8 mouse cellular contexts compared by ENCODE assay signal in the genomic region with DNA sequence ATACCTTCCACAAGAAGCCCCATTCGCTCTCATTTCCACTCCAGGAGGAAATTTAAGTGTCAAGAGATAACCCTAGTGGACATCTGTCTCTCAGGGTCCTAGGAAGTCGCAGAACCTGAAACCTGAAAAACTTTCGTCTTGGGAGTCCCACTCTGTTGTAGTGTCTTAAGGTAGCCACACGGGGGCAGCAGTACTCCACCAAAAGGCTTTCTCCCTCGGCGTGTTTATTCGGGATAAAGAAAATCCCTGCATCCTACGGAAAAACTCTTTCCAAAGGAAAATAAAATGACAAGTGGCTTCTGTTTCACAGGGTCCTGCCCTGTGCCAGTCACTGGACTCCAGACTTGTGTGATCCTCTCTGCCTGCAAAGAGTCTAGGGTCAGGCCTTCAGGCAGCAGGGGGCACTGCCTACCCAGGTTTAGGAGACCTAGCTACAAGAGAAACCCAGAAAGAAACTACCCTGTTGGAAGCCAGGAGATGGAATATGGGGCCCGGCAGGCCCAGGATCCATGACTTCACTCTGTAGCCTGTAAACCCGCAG. TPM values are rescaled to one million over a fixed set of nuclear protein-coding genes. Genes with fewer than 3 reads are reported as not detected.
DNase-seq lines count a peak whose midpoint lies in the region; ATAC-seq lines count a peak whose summit lies in the region.

No protein-coding gene starts in this region.

- peak overlapping the region; percentile 51 for H3K9ac ChIP-seq in hindbrain, embryonic 11.5 days (ENCODE audit: low read depth, low read length)

- peak overlapping the region; percentile 26 for H3K4me3 ChIP-seq in hindbrain, embryonic 11.5 days (ENCODE audit: low read depth, low read length)

- peak overlapping the region; percentile 42 for H3K4me2 ChIP-seq in hindbrain, embryonic 11.5 days (replicated peaks; ENCODE audit: low read depth, low read length)

- no peaks in the 10 kb centered on the region for H3K27me3 ChIP-seq in hindbrain, embryonic 11.5 days (ENCODE audit: control insufficient read depth, insufficient read depth, low read length)

- H3K36me3 ChIP-seq in hindbrain, embryonic 11.5 days (ENCODE audit: control insufficient read depth, insufficient read depth, low read length) = no peaks in the 10 kb centered on the region

- peak; percentile 49 for DNase-seq in MEL-GATA-1-ER (ENCODE audit: extremely low read depth, low read depth)
- DNase-seq in cerebellum, adult 9-10 months = peak; percentile 76
- peak; percentile 78 for DNase-seq in forelimb bud, embryonic 11.5 days (ENCODE audit: low read depth, low spot score)
- peak; percentile 86 for DNase-seq in hindbrain, embryonic 11.5 days (ENCODE audit: low spot score)
- peak; percentile 80 to 81 for DNase-seq in layer of hippocampus, postnatal 10 days (ENCODE audit: low spot score in 2 of 2)
- peak; percentile 81 for DNase-seq in lung, postnatal 10 days
- peak; percentile 90 for DNase-seq in retina, embryonic 14.5 days (ENCODE audit: low spot score)
- peak; percentile 88 to 91 for DNase-seq in thymus, postnatal 36 days

- peak; percentile 69 for ATAC-seq in hindbrain, embryonic 11.5 days (ENCODE audit: low FRiP score)

- H3K27ac ChIP-seq in hindbrain, embryonic 11.5 days (ENCODE audit: low read depth, low read length) = 0 out of 2 replicates have a peak overlapping the region, but pooled peaks have one; percentile 17

- peaks cover 5% of the 10 kb centered on the region for H3K4me1 ChIP-seq in hindbrain, embryonic 11.5 days (replicated peaks; ENCODE audit: control insufficient read depth, insufficient read depth, low read length)

- no peaks in the 10 kb centered on the region for H3K9me3 ChIP-seq in hindbrain, embryonic 11.5 days (ENCODE audit: control insufficient read depth, low read length)

- WGBS in hindbrain, embryonic 11.5 days = 2% methylated on average over 10 of the region's 10 CpGs

RNA-seq across cellular contexts. Expression of a gene that starts 25.9 kb away (rescaled TPM):
- polyA plus RNA-seq in hindbrain, embryonic 11.5 days (2014; fragmentation: Nextera tagmentation; extraction: Ambion mirVana) = 270 and 300 TPM in 2 replicates
- total RNA-seq in layer of hippocampus, postnatal 10 days (2021) = 100 to 1,000 TPM; 127 TPM

RNA-seq across cellular contexts. Expression of a gene that starts 26.0 kb away (rescaled TPM):
- 44.0 and 47.2 TPM in 2 replicates for polyA plus RNA-seq in hindbrain, embryonic 11.5 days (2014; fragmentation: Nextera tagmentation; extraction: Ambion mirVana)
- total RNA-seq in layer of hippocampus, postnatal 10 days (2021) = 10 to 100 TPM; 45.1 to 49.8 TPM

RNA-seq across cellular contexts. Expression of a gene that starts 56.8 kb away (rescaled TPM):
- polyA plus RNA-seq in hindbrain, embryonic 11.5 days (2014; fragmentation: Nextera tagmentation; extraction: Ambion mirVana) = not detected in 2 replicates
- not detected for total RNA-seq in layer of hippocampus, postnatal 10 days (2021)

Comparison
In these comparisons a context has a peak if more than half of its experiments do, and no peak if none do; other contexts are left out.
1. Peak in every context shown above with its lines: DNase-seq, ATAC-seq, H3K4me3 ChIP-seq and H3K27ac ChIP-seq.